Mouse (Mus musculus) myocyte (in vitro differentiated cells): Measurements from ENCODE around the gene Clic3.

Experiments
- CEBPB ChIP-seq: IDR thresholded peaks from 2 replicates; pipeline ENCODE4 v1.6.1; 2011; ENCODE audit warnings: mild to moderate bottlenecking, moderate library complexity; ENCODE audit not compliant: poor library complexity, insufficient read depth, severe bottlenecking
- E2F4 ChIP-seq: IDR thresholded peaks from one replicate; pipeline ENCODE4 v1.6.1; 2011; ENCODE audit warnings: mild to moderate bottlenecking, control low read depth, moderate library complexity; ENCODE audit not compliant: insufficient read depth
- MAX ChIP-seq: IDR thresholded peaks from one replicate; pipeline ENCODE4 v1.6.1; 2011; ENCODE audit warnings: low read depth, mild to moderate bottlenecking, control low read depth
- MYOD1 ChIP-seq, 3 experiments: IDR thresholded peaks; one replicate each; pipeline ENCODE4 v1.6.1; 2011; ENCODE audit warnings: control low read depth in 2 of 3, low read depth in 2 of 3, mild to moderate bottlenecking in 2 of 3, moderate library complexity in 1 of 3; ENCODE audit not compliant: insufficient read length in 2 of 3, control insufficient read depth in 1 of 3
- POLR2A ChIP-seq: IDR thresholded peaks from one replicate; pipeline ENCODE4 v1.6.1; 2011; ENCODE audit warnings: low read depth, mild to moderate bottlenecking, control low read depth, moderate library complexity; ENCODE audit not compliant: insufficient read length
- POLR2AphosphoS2 ChIP-seq: IDR thresholded peaks from one replicate; pipeline ENCODE4 v1.6.1; 2011; ENCODE audit warnings: low read depth, control low read depth; ENCODE audit not compliant: insufficient read length
- REST ChIP-seq: IDR thresholded peaks from one replicate; pipeline ENCODE4 v1.6.1; 2011; ENCODE audit warnings: mild to moderate bottlenecking, control low read depth, moderate library complexity; ENCODE audit not compliant: insufficient read depth, insufficient read length
- SRF ChIP-seq: IDR thresholded peaks from one replicate; pipeline ENCODE4 v1.6.1; 2011; ENCODE audit warnings: low read depth; ENCODE audit not compliant: control insufficient read depth, insufficient read length
- TCF12 ChIP-seq: IDR thresholded peaks from one replicate; pipeline ENCODE4 v1.6.1; 2011; ENCODE audit warnings: mild to moderate bottlenecking, control low read depth; ENCODE audit not compliant: poor library complexity, insufficient read depth, severe bottlenecking
- TCF3 ChIP-seq: IDR thresholded peaks from one replicate; pipeline ENCODE4 v1.6.1; 2011; ENCODE audit warnings: low read depth, control low read depth; ENCODE audit not compliant: insufficient read length
- USF1 ChIP-seq: IDR thresholded peaks from one replicate; pipeline ENCODE4 v1.6.1; 2011; ENCODE audit warnings: low read depth, mild to moderate bottlenecking, control low read depth, moderate library complexity

DNA sequence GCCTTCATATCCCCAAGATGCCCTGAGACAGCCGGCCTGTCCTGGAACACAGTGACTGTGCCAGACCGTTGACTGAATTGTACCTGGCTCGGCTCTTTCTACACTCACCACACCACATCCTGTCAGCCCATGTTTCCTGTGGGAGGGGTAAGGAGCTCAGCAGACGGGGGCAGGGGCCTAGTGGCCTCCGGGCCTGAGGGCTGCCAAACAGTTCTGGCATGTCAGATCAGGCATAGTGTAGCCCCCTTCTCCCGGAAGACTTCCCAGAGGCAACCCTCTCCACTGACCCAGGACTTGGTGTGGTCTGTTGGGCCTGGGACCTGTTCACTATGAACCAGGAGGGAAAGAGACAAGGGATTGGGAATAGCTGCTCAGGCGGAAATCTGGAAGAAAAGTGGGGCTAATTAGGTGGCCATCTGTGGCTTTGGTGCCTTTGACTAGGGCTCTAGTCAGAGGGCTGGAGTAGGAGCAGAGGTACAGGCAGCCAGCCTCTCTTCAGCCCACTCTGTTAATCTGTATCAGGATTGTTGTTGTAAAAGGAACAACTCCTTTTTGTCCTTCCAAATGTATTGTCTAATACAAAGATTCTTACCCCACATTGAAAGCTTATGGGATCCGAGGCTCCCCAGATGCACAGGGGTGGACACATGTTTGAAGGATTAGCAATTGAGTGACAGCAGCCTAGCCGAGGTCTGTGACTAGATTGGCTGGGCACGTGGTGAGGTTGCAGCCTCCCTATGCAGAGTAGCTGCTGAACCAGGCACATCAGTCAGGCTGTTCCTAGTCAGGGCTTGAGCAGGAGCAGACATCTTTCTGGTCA, 9.4 kb downstream of the Clic3 start:
- TF ChIP-seq POLR2A (no peak), MAX (no peak), TCF12 (no peak), E2F4 (no peak), POLR2AphosphoS2 (no peak), USF1 (peak; percentile 51), REST (no peak), MYOD1 (IDR thresholded peaks at IDR 0.05; ENCODE audit: control insufficient read depth in 1 of 3, insufficient read length in 2 of 3, low read depth in 2 of 3) (no peak), CEBPB (no peak), SRF (no peak), TCF3 (no peak)
